Mouse (Mus musculus) midbrain, postnatal 0 days (tissue): ENCODE results near the gene Cwc22. TPM values are rescaled to one million over a fixed set of nuclear protein-coding genes. Genes with fewer than 3 reads are reported as not detected.

Experiments used
- ATAC-seq: fragments of 200-750 bp; cut with Nextera tagmentation; 2 replicates; pipeline ENCODE4 v1.8.0; 2017; ENCODE audit warnings: moderate number of reproducible peaks, mild to moderate bottlenecking, moderate TSS enrichment, moderate library complexity; ENCODE audit not compliant: low FRiP score
- DNase-seq: peaks from one replicate; pipeline ENCODE4 v3.0.0-alpha.2; 2015; ENCODE audit warnings: low spot score
- H3K27ac ChIP-seq: fragments of 300-500 bp; sonication (generic); 2 replicates; pipeline ENCODE4 v1.5.1; 2014; ENCODE audit warnings: low read depth, mild to moderate bottlenecking, low read length, mixed read lengths
- H3K27me3 ChIP-seq: fragments of 300-500 bp; sonication (generic); 2 replicates; pipeline ENCODE4 v1.6.1; 2014; ENCODE audit warnings: low read length, control low read depth, mixed read lengths; ENCODE audit not compliant: insufficient read depth
- H3K36me3 ChIP-seq: fragments of 300-500 bp; sonication (generic); 2 replicates; pipeline ENCODE4 v1.6.1; 2014; ENCODE audit warnings: low read length, control low read depth, mixed read lengths; ENCODE audit not compliant: insufficient read depth
- H3K4me1 ChIP-seq: fragments of 300-500 bp; sonication (generic); 2 replicates; pipeline ENCODE4 v1.6.1; 2014; ENCODE audit warnings: mild to moderate bottlenecking, control low read depth, antibody characterized with exemption, low read length, mixed read lengths; ENCODE audit not compliant: insufficient read depth
- H3K4me2 ChIP-seq: fragments of 300-500 bp; sonication (generic); 2 replicates; pipeline ENCODE4 v1.6.1; 2014; ENCODE audit warnings: low read depth, mild to moderate bottlenecking, low read length, mixed read lengths; ENCODE audit not compliant: poor library complexity, severe bottlenecking
- H3K4me3 ChIP-seq: fragments of 300-500 bp; sonication (generic); 2 replicates; pipeline ENCODE4 v1.5.1; 2014; ENCODE audit warnings: low read depth, mild to moderate bottlenecking, low read length, moderate library complexity
- H3K9ac ChIP-seq: fragments of 300-500 bp; sonication (generic); replicated peaks from 2 replicates; pipeline ENCODE4 v1.6.1; 2014; ENCODE audit warnings: mild to moderate bottlenecking, low read length, moderate library complexity, mixed read lengths; ENCODE audit not compliant: poor library complexity, severe bottlenecking
- H3K9me3 ChIP-seq: fragments of 300-500 bp; sonication (generic); 2 replicates; pipeline ENCODE4 v1.6.1; 2016; ENCODE audit warnings: low read length, control low read depth
- CTCF ChIP-seq: IDR thresholded peaks from 2 replicates; pipeline ENCODE4 v1.5.1; 2016; ENCODE audit warnings: antibody characterized with exemption, mild to moderate bottlenecking
- WGBS: fragments of 180-500 bp; shearing (Covaris S2); extraction: QIAGEN DNeasy Blood & Tissue Kit; methylation state at CpG from one replicate; pipeline ENCODE4 v1.1.7; 2014; 5-methylcytosine and 5-hydroxymethylcytosine counted together
- polyA plus RNA-seq: library from polyadenylated mRNA; unstranded; fragments of >200 nt; fragmentation: Nextera tagmentation; extraction: Ambion mirVana; gene quantifications from 2 replicates; pipeline ENCODE4 v1.2.1, GENCODE M21; 2015
- total RNA-seq: library from RNA; depleted of rRNA; stranded (reverse); fragments of >200 nt; gene quantifications from 2 replicates; pipeline ENCODE4 v1.2.3, GENCODE M21; 2014

The Cwc22 gene
- total and polyA plus RNA-seq, 2 experiments from 2014 or later: 9.4 to 11.8 TPM

DNA sequence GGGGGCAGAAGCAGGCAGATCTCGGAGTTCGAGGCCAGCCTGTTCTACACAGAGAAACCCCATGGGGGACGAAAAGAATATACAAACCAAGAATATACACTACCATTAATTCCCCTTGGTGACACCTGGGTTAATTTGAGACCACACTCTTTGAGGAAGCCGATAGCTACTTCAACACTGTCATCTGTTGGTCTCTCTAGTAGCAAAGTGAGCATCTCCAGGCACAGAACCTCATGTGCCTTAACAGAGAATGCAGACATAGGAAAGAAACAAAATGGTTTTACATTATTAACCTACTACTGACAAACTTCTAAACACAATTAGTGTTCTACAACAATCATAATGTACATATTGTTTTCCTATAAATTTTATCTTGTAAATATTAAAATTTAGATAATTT lies 24.9 kb downstream of the Cwc22 start:
- no peak overlapping the region for H3K4me3 ChIP-seq
- DNase-seq: no peak
- 98% methylated on average over 4 of the region's 4 CpGs for WGBS
- H3K4me1 ChIP-seq: no peaks in the 10 kb centered on the region
- no peak overlapping the region for H3K4me2 ChIP-seq
- ATAC-seq: no peak
- no peak overlapping the region for H3K27ac ChIP-seq
- H3K9me3 ChIP-seq: no peaks in the 10 kb centered on the region
- no peaks in the 10 kb centered on the region for H3K27me3 ChIP-seq
- no peak overlapping the region for H3K9ac ChIP-seq
- no peak for TF ChIP-seq CTCF
- peaks cover 26% of the 10 kb centered on the region for H3K36me3 ChIP-seq

DNA sequence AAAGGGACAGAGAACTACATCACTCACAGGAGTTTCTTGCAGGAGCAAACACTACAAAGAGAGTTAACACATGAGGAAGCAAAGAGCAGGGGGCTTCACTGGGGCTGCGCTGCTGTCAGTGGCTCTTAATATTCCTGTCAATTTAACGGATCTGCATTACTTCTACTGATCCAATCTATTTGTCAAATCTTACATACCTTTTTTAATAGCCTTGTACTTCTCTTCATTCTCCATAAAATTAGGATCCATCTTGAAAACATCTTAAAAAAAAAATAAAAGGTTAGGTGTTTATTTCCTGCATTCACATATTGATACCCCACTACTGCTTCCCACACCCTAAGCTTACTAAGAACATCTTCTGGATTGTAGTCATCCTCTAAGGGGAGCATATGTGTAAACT lies 25.6 kb downstream of the Cwc22 start:
- TF ChIP-seq CTCF: no peak
- WGBS: 97% methylated on average over 2 of the region's 2 CpGs
- H3K36me3 ChIP-seq: peaks cover 26% of the 10 kb centered on the region
- H3K27me3 ChIP-seq: no peaks in the 10 kb centered on the region
- H3K4me2 ChIP-seq: no peak overlapping the region
- H3K9ac ChIP-seq: no peak overlapping the region
- H3K27ac ChIP-seq: no peak overlapping the region
- H3K9me3 ChIP-seq: no peaks in the 10 kb centered on the region
- no peak overlapping the region for H3K4me3 ChIP-seq
- no peaks in the 10 kb centered on the region for H3K4me1 ChIP-seq
- ATAC-seq: no peak
- DNase-seq: no peak

- 82% methylated on average over 3 of the region's 3 CpGs for WGBS
- no peaks in the 10 kb centered on the region for H3K9me3 ChIP-seq
- no peak overlapping the region for H3K4me2 ChIP-seq
- H3K9ac ChIP-seq: no peak overlapping the region
- no peak overlapping the region for H3K27ac ChIP-seq
- H3K4me1 ChIP-seq: no peaks in the 10 kb centered on the region
- DNase-seq (no peak), ATAC-seq (no peak)
- TF ChIP-seq CTCF: no peak
- H3K36me3 ChIP-seq: peaks cover 27% of the 10 kb centered on the region
- no peaks in the 10 kb centered on the region for H3K27me3 ChIP-seq
- H3K4me3 ChIP-seq: no peak overlapping the region
These were observed 27.7 kb downstream of the Cwc22 start for GRCm38 (mm10) chr2:77918474-77918873.

- no peaks in the 10 kb centered on the region for H3K27me3 ChIP-seq
- DNase-seq: no peak
- no peak overlapping the region for H3K27ac ChIP-seq
- no peaks in the 10 kb centered on the region for H3K4me1 ChIP-seq
- H3K9ac ChIP-seq: no peak overlapping the region
- peaks cover 23% of the 10 kb centered on the region for H3K36me3 ChIP-seq
- H3K9me3 ChIP-seq: no peaks in the 10 kb centered on the region
- no peak for TF ChIP-seq CTCF
- ATAC-seq: no peak
- 86% methylated on average over 2 of the region's 2 CpGs for WGBS
- no peak overlapping the region for H3K4me3 ChIP-seq
- no peak overlapping the region for H3K4me2 ChIP-seq
These were observed 28.2 kb downstream of the Cwc22 start for GRCm38 (mm10) chr2:77918006-77918405.

GRCm38 (mm10) chr2:77917360-77917734 lies 28.8 kb downstream of the Cwc22 start:
- TF ChIP-seq CTCF: no peak
- Histone ChIP-seq H3K9ac (no peak overlapping the region), H3K27ac (no peak overlapping the region), H3K4me1 (no peaks in the 10 kb centered on the region), H3K4me3 (no peak overlapping the region), H3K36me3 (peaks cover 23% of the 10 kb centered on the region), H3K27me3 (no peaks in the 10 kb centered on the region), H3K4me2 (no peak overlapping the region), H3K9me3 (no peaks in the 10 kb centered on the region)
- 96% methylated on average over 3 of the region's 3 CpGs for WGBS
- DNase-seq (no peak), ATAC-seq (no peak)

- ATAC-seq (no peak), DNase-seq (no peak)
- WGBS: 92% methylated on average over 8 of the region's 8 CpGs
- no peak for TF ChIP-seq CTCF
- Histone ChIP-seq H3K36me3 (peaks cover 23% of the 10 kb centered on the region), H3K9me3 (no peaks in the 10 kb centered on the region), H3K4me3 (no peak overlapping the region), H3K27ac (no peak overlapping the region), H3K4me2 (no peak overlapping the region), H3K27me3 (no peaks in the 10 kb centered on the region), H3K9ac (no peak overlapping the region), H3K4me1 (no peaks in the 10 kb centered on the region)
These were observed 29.4 kb downstream of the Cwc22 start for GRCm38 (mm10) chr2:77916586-77917359.
